Mouse (Mus musculus): ENCODE measurements around the gene Crtc2. TPM values are rescaled to one million over a fixed set of nuclear protein-coding genes. Genes with fewer than 3 reads are reported as not detected.

Crtc2 gene
- polyA plus RNA-seq, 1 experiment from 2014 or later, result 21.6 TPM

DNA sequence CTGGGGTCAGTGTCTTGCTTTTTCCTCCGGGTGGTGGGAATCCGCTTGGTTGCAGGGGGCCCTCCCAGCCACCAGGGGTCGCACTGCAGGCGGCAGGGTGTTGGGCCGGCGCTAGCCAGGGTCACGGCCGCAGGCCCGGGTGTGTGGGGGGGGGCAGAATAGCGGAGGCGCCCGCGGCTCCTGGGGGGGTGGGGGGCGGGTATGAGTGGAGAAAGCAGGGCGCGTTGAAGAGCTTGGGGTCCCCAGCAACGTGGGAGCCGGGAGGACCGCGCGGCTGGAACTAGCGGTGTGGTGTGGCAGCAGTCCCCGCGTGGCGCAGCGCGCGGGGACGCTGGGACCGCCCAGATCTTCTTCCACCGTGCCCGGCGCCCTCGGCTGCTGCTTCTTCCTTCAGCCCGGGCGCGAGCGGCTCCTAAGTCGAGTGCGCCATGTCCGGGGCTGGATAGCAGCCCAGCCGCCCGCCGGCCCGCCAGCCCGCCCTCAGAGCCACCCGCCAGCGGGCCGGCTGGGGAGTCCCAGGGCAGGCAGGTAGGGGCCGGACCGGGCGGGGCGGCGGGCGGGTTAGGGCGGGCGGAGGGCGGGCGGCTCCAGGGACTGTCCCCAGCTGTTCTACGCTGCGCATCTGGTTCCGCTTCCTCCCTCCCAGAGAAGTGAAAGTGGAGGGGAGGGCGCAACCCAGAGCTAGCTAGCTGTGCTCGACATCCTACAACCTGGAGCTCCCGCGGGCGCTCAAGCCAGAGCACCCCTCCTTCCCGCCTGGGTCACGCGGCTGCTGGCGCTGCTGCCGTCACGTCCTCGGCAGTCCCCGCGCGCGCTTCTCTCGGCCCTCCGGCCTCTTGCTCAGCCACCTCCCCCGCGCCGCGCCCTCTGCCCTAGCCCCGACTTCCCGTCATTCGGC, 11.3 kb downstream of the Crtc2 start, which contains the start of gene Dennd4b:
Gene Dennd4b, plus strand, starts transcription at position 152 of the 898 bp plus-strand sequence.
- H3K36me3 ChIP-seq, result peaks cover 62% of the 10 kb centered on the region
- WGBS, result under 1% methylated on average over 84 of the region's 87 CpGs

GRCm38 (mm10) chr3:90265932-90266741, 12.2 kb downstream of the Crtc2 start:
- Histone ChIP-seq H3K4me3 (peak overlapping the region; percentile 90), H3K36me3 (peaks cover 62% of the 10 kb centered on the region), H3K4me1 (peaks cover 27% of the 10 kb centered on the region), H3K9me3 (no peaks in the 10 kb centered on the region), H3K27me3 (ENCODE audit: insufficient read depth, poor library complexity, severe bottlenecking) (no peaks in the 10 kb centered on the region), H3K27ac (peak overlapping the region; percentile 99)
- WGBS, result 15% methylated on average over 16 of the region's 16 CpGs
- no peak for DNase-seq (ENCODE audit: low spot score)

More for the DNA sequence above, 11.3 kb downstream of the Crtc2 start, which contains the start of gene Dennd4b:
- Histone ChIP-seq H3K27ac (peak within 1 kb of the TSS; percentile 99), H3K27me3 (ENCODE audit: insufficient read depth, poor library complexity, severe bottlenecking) (no peaks in the 10 kb centered on the region), H3K4me3 (peak within 1 kb of the TSS; percentile 90), H3K9me3 (no peaks in the 10 kb centered on the region), H3K4me1 (peaks cover 27% of the 10 kb centered on the region)
- DNase-seq (ENCODE audit: low spot score), result peak; percentile 95

DNA sequence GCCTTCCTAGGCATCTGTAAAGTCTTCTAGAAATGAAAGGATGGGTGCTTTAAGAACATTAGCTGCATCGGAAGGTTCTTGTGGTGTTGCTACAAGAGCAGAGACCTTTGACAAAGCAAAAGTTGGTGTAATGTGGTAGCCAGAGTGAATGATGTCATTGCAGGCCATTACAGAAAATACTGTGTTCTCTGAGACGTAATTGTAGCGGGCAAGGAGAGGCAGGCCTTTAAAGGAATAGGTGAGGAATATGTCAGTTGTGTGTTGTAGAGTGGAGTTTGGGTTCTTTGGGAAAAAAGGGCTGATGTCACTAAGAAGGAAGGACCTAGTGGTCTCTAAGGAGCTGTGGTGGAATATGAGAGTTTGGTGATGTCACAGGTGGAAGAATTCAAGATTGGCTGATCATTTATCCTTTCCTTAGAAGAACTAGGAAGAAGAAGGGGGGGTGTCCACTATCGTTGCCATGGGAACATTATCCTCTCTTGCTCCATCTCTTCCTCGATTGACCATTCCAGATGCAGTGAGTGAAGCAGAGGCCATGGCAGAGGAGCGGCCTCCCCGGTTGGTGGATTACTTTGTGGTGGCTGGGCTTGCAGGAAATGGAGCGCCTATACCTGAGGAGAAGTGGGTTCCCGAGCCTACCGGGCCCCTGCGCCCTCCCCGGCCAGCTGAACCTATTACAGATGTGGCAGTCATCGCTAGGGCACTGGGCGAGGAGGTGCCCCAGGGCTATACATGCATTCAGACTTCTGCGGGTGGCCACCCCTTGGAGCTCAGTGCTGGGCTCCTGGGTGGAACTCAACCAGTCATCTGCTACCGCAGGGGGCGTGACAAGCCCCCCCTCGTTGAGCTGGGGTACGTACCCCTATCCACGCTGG, 13.2 kb downstream of the Crtc2 start:
- H3K36me3 ChIP-seq, result peaks cover 62% of the 10 kb centered on the region

DNA sequence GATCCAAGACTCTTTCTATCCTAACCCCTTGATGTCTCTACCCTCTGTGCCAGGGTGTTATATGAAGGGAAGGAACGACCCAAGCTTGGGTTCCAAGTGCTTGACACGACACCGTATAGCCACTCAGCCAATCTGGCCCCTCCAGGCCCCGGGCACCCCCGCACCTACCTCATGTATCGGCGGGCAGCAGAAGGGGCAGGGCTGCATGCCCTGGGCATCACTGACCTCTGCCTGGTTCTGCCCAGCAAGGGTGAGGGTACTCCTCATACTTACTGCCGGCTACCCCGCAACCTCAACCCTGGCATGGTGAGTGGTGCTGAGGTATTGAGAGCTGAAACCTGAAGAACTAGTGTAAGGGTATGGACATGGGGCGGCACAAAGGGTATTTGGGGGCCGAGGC, 14.2 kb downstream of the Crtc2 start:
- no peak overlapping the region for H3K27ac ChIP-seq
- WGBS, result 94% methylated on average over 11 of the region's 11 CpGs
- H3K27me3 ChIP-seq (ENCODE audit: insufficient read depth, poor library complexity, severe bottlenecking), result no peaks in the 10 kb centered on the region
- H3K9me3 ChIP-seq, result no peaks in the 10 kb centered on the region
- H3K4me1 ChIP-seq, result peaks cover 31% of the 10 kb centered on the region
- peaks cover 60% of the 10 kb centered on the region for H3K36me3 ChIP-seq
- no peak overlapping the region for H3K4me3 ChIP-seq
- DNase-seq (ENCODE audit: low spot score), result peak; percentile 70

More for the DNA sequence above, 13.2 kb downstream of the Crtc2 start:
- Histone ChIP-seq H3K4me1 (peaks cover 30% of the 10 kb centered on the region), H3K9me3 (no peaks in the 10 kb centered on the region), H3K4me3 (peak overlapping the region; percentile 90), H3K27ac (peak overlapping the region; percentile 99), H3K27me3 (ENCODE audit: insufficient read depth, poor library complexity, severe bottlenecking) (no peaks in the 10 kb centered on the region)
- DNase-seq (ENCODE audit: low spot score), result peak; percentile 69
- 89% methylated on average over 20 of the region's 20 CpGs for WGBS

DNA sequence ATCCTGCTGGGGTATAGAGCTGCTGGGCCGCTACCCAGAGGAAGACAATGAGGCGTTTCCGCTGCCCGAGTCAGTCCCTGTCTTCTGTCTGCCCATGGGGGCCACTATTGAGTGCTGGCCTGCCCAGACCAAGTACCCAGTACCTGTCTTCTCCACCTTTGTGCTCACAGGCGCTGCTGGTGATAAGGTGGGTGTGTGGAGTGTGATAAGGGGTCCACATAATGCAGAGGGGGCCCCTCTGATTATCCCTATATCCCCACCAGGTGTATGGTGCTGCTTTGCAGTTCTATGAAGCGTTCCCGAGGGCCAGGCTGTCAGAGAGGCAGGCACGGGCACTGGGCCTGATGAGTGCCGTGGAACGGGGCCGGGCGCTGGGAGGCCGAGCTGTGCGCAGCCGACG, 15.0 kb downstream of the Crtc2 start:
- Histone ChIP-seq H3K4me3 (no peak overlapping the region), H3K27ac (no peak overlapping the region), H3K9me3 (no peaks in the 10 kb centered on the region), H3K36me3 (peaks cover 60% of the 10 kb centered on the region), H3K27me3 (ENCODE audit: insufficient read depth, poor library complexity, severe bottlenecking) (no peaks in the 10 kb centered on the region), H3K4me1 (peaks cover 31% of the 10 kb centered on the region)
- DNase-seq (ENCODE audit: low spot score), result no peak
- 91% methylated on average over 16 of the region's 16 CpGs for WGBS

- WGBS, result 91% methylated on average over 8 of the region's 8 CpGs
- no peak overlapping the region for H3K4me3 ChIP-seq
- no peaks in the 10 kb centered on the region for H3K27me3 ChIP-seq (ENCODE audit: insufficient read depth, poor library complexity, severe bottlenecking)
- peak; percentile 71 for DNase-seq (ENCODE audit: low spot score)
- peaks cover 21% of the 10 kb centered on the region for H3K4me1 ChIP-seq
- no peaks in the 10 kb centered on the region for H3K9me3 ChIP-seq
- peaks cover 68% of the 10 kb centered on the region for H3K36me3 ChIP-seq
- H3K27ac ChIP-seq, result no peak overlapping the region
Measured at GRCm38 (mm10) chr3:90270784-90271183, 16.8 kb downstream of the Crtc2 start.

- Histone ChIP-seq H3K9me3 (no peaks in the 10 kb centered on the region), H3K27me3 (ENCODE audit: insufficient read depth, poor library complexity, severe bottlenecking) (no peaks in the 10 kb centered on the region), H3K4me1 (peaks cover 14% of the 10 kb centered on the region), H3K36me3 (peaks cover 80% of the 10 kb centered on the region), H3K4me3 (no peak overlapping the region), H3K27ac (no peak overlapping the region)
- peak; percentile 71 for DNase-seq (ENCODE audit: low spot score)
- 63% methylated on average over 9 of the region's 9 CpGs for WGBS
Measured at GRCm38 (mm10) chr3:90272170-90272569, 18.2 kb downstream of the Crtc2 start.

DNA sequence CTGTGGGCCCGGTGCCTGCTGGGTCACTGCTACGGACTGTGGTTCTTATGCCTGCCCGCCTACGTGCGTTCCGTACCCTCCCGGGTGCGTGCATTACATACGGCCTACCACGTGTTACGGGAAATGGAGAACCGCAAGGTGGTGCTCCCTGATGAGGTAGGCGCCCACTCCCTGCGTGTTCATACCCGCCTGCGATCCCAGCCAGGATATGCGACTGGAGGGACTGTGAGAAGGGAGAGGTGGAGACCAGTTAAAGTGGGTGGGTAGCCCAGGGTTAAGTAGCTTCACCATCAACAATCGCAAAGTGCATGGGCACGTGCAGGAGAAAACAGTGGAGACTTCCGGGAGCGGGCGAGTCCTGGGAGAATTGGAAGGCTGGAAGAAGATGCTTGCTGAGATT, 19.9 kb downstream of the Crtc2 start:
- H3K27me3 ChIP-seq (ENCODE audit: insufficient read depth, poor library complexity, severe bottlenecking), result no peaks in the 10 kb centered on the region
- DNase-seq (ENCODE audit: low spot score), result peak; percentile 71
- H3K4me1 ChIP-seq, result peaks cover 14% of the 10 kb centered on the region; the same call in 1 of the 2 replicates
- WGBS, result 91% methylated on average over 22 of the region's 22 CpGs
- H3K4me3 ChIP-seq, result no peak overlapping the region
- no peak overlapping the region for H3K27ac ChIP-seq
- peaks cover 83% of the 10 kb centered on the region for H3K36me3 ChIP-seq
- H3K9me3 ChIP-seq, result no peaks in the 10 kb centered on the region

DNA sequence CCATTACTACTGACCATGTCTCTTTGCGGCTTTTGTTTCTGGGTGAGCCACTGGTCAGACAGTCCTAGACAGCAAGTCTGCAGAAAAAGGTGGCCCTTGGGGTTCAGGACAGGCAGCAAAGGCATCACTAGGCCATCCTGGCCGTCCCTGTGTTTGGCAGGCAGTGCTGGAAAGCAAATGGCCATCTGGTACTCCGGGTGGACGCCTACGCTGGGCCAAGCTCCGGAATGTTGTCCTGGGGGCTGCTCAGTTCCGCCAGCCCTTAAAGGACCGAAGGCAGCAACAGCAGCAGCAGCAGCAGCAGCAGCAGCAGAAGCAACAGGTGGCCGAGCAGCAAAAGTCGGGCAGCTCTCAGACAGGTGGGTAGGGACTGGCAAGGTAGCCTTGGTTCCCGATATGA, 21.3 kb downstream of the Crtc2 start:
- H3K27me3 ChIP-seq (ENCODE audit: insufficient read depth, poor library complexity, severe bottlenecking), result no peaks in the 10 kb centered on the region
- H3K4me1 ChIP-seq, result peaks cover 14% of the 10 kb centered on the region; the same call in 1 of the 2 replicates
- DNase-seq (ENCODE audit: low spot score), result peak; percentile 69
- H3K9me3 ChIP-seq, result no peaks in the 10 kb centered on the region
- no peak overlapping the region for H3K4me3 ChIP-seq
- no peak overlapping the region for H3K27ac ChIP-seq
- 89% methylated on average over 11 of the region's 11 CpGs for WGBS
- H3K36me3 ChIP-seq, result peaks cover 88% of the 10 kb centered on the region

DNA sequence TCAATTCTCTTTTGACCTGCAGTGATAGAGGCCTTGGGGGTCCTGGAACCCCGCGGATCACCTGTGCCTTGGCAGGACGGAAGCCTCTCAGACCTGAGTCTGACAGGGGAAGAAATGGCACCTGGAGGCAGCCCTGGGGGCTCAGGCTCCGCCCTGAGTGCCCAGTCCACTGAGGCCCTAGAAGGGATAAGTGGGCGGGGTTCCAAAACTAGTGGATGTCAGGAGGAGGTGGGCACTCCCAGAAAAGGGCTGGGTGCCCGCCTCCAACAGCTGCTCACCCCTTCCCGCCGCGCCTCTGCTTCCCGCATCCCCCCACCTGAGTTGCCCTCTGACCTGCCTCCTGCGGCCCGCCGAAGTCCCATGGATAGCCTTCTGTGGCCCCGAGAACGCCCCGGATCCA, 22.9 kb downstream of the Crtc2 start:
- H3K36me3 ChIP-seq, result peaks cover 80% of the 10 kb centered on the region
- WGBS, result 41% methylated on average over 16 of the region's 16 CpGs
- H3K4me1 ChIP-seq, result peaks cover 14% of the 10 kb centered on the region; the same call in 1 of the 2 replicates
- no peak overlapping the region for H3K27ac ChIP-seq
- DNase-seq (ENCODE audit: low spot score), result peak; percentile 71
- H3K4me3 ChIP-seq, result no peak overlapping the region
- no peaks in the 10 kb centered on the region for H3K9me3 ChIP-seq
- H3K27me3 ChIP-seq (ENCODE audit: insufficient read depth, poor library complexity, severe bottlenecking), result no peaks in the 10 kb centered on the region

DNA sequence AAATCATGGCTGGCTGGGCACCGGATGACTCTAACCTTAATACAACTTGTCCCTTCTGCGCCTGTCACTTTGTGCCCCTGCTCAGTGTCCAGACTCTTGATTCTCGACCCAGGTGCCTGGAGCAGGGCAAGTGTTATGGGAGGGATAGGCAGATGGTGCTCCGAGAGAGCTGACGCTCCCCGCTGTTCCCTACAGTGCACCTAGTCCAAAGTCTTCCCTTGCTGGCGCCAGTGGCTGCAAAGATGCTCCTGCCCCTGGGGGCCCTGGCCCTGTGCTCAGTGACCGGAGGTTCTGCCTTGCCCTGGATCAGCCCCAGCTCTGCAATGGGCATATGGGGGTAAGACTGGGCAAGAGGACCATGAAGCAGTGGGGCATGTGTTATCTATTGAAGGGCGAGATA, 23.8 kb downstream of the Crtc2 start:
- peaks cover 70% of the 10 kb centered on the region for H3K36me3 ChIP-seq
- WGBS, result 87% methylated on average over 9 of the region's 9 CpGs
- H3K9me3 ChIP-seq, result no peaks in the 10 kb centered on the region
- no peak overlapping the region for H3K4me3 ChIP-seq
- no peak overlapping the region for H3K27ac ChIP-seq
- peaks cover 10% of the 10 kb centered on the region; the same call in 1 of the 2 replicates for H3K4me1 ChIP-seq
- H3K27me3 ChIP-seq (ENCODE audit: insufficient read depth, poor library complexity, severe bottlenecking), result no peaks in the 10 kb centered on the region
- no peak for DNase-seq (ENCODE audit: low spot score)

GRCm38 (mm10) chr3:90278211-90278610, 24.2 kb downstream of the Crtc2 start:
- 87% methylated on average over 10 of the region's 10 CpGs for WGBS
- Histone ChIP-seq H3K27ac (no peak overlapping the region), H3K4me3 (no peak overlapping the region), H3K27me3 (ENCODE audit: insufficient read depth, poor library complexity, severe bottlenecking) (no peaks in the 10 kb centered on the region), H3K36me3 (peaks cover 69% of the 10 kb centered on the region), H3K4me1 (peaks cover 10% of the 10 kb centered on the region; the same call in 1 of the 2 replicates), H3K9me3 (no peaks in the 10 kb centered on the region)
- peak; percentile 63 for DNase-seq (ENCODE audit: low spot score)

Measured in heart, embryonic 10.5 days (tissue).